Mouse (Mus musculus) forebrain, embryonic 10.5 days (tissue): Measurements from ENCODE around the gene Ston2. TPM values are rescaled to one million over a fixed set of nuclear protein-coding genes. Genes with fewer than 3 reads are reported as not detected.
"Not testable (repeated sequence)": the region's sequence is repeated elsewhere in the genome, so short reads cannot be mapped to it uniquely, and the experiment has no call there.

Experiments
- DNase-seq: peaks from one replicate; pipeline ENCODE4 v3.0.0-alpha.2; 2017; ENCODE audit warnings: low spot score; ENCODE audit errors: extremely low spot score
- H3K27ac ChIP-seq: fragments of 300-500 bp; sonication (generic); 2 replicates; pipeline ENCODE4 v1.5.1; 2016; ENCODE audit warnings: mild to moderate bottlenecking
- H3K27me3 ChIP-seq: fragments of 300-500 bp; sonication (generic); 2 replicates; pipeline ENCODE4 v1.6.1; 2016; ENCODE audit warnings: mild to moderate bottlenecking; ENCODE audit not compliant: poor library complexity, severe bottlenecking
- H3K36me3 ChIP-seq: fragments of 300-500 bp; sonication (generic); replicated peaks from 2 replicates; pipeline ENCODE4 v1.6.1; 2016; ENCODE audit warnings: mild to moderate bottlenecking, moderate library complexity
- H3K4me1 ChIP-seq: fragments of 300-500 bp; sonication (generic); 2 replicates; pipeline ENCODE4 v1.6.1; 2016
- H3K4me3 ChIP-seq: fragments of 300-500 bp; sonication (generic); 2 replicates; pipeline ENCODE4 v1.5.1; 2016; ENCODE audit warnings: mild to moderate bottlenecking, moderate library complexity
- H3K9me3 ChIP-seq: fragments of 300-500 bp; sonication (generic); 2 replicates; pipeline ENCODE4 v1.6.1; 2016; ENCODE audit warnings: mild to moderate bottlenecking, moderate library complexity
- WGBS: fragments of 180-500 bp; shearing (Covaris S2); methylation state at CpG from one replicate; pipeline ENCODE4 v1.1.7; 2016; 5-methylcytosine and 5-hydroxymethylcytosine counted together
- microRNA-seq: library from miRNA; unstranded; fragments of <30 nt; microRNA quantifications from one replicate; pipeline ENCODE4, GENCODE M21; 2017
- polyA plus RNA-seq: library from polyadenylated mRNA; unstranded; fragments of >200 nt; fragmentation: Nextera tagmentation; extraction: Ambion mirVana; gene quantifications from 2 replicates; pipeline ENCODE4 v1.2.1, GENCODE M21; 2016

The Ston2 gene
- polyA plus RNA-seq, 1 experiment from 2014 or later: 11.5 TPM

DNA sequence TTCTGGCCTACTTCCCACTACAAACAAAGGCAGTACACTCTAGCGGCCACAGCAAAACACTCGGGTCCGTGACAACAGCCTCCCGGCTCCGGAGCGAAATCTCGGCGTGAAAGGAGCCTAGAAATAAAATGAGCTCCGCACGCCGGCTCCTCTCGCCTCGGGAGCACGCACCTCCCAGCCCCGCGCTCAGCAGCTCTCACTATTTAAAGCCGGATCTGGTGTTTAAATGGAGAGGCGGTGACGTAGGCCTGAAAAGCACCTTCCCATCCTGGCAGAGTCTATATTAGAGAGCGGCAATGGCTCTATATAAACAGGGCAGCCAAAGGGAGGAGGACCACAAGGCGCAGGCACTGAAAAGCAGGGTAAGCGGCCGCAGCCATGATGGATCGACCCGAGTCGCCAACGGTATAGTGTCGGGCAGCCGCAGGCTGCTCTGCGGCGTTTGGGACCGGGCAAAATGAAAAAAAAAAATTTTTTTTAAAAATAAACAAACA, 200.0 kb downstream of the Ston2 start:
- Histone ChIP-seq H3K4me1 (peaks cover 40% of the 10 kb centered on the region), H3K9me3 (peaks cover 3% of the 10 kb centered on the region; the same call in 1 of the 2 replicates), H3K27me3 (no peaks in the 10 kb centered on the region), H3K27ac (peak overlapping the region; percentile 100), H3K4me3 (peak overlapping the region; percentile 89), H3K36me3 (peaks cover 34% of the 10 kb centered on the region)
- under 1% methylated on average over 32 of the region's 32 CpGs for WGBS
- peak; percentile 89 for DNase-seq

DNA sequence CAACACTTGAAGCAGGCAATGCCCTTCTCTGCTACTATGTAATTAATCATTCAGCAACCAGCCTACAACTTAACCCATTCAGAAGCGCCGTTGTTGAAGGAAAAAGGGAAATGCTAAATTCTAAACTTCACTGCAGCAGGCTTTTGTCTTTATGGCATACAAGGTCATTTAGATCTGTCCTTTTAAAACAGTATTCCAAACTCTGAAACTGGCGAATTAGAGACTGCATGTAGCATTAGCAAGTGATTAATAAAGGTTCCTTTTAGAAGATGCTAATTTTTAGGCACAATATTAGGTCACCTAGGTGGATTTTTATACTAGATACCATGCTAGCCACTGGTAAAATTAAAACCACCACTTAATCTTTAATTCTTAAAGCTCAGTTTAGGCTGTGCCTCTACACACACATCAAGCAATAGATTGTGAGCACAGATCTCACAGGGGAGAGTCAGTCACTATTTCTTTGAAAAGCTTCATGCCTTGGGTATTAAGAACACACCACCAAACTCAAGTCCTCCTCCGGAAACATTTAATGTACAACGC, 200.6 kb downstream of the Ston2 start:
- peak overlapping the region; percentile 100 for H3K27ac ChIP-seq
- no peak for DNase-seq
- no peaks in the 10 kb centered on the region for H3K27me3 ChIP-seq
- WGBS: 28% methylated on average over 5 of the region's 5 CpGs
- H3K4me3 ChIP-seq: peak overlapping the region; percentile 89
- peaks cover 46% of the 10 kb centered on the region for H3K4me1 ChIP-seq
- H3K9me3 ChIP-seq: peaks cover 3% of the 10 kb centered on the region; the same call in 1 of the 2 replicates
- H3K36me3 ChIP-seq: peaks cover 41% of the 10 kb centered on the region

DNA sequence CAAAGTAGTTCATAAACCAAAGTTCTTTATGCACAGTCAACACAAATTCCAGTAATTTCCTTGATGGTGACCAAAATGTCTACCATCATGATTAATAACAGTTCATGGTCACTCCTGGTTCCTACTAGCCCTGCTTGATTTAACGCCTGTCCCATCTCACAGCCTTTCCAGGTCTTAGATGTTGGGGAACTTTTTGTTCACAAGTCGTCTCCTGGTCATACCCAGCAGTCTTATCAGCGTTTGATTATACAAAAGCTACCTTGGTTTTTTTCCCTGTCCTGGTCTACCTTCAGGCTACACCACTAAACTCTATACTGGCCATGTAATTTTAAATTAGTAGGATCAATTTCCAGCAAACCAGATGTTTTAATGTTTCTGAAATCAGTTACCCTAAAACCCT, 201.1 kb downstream of the Ston2 start:
- peak overlapping the region; percentile 100; the same call in 1 of the 2 replicates for H3K27ac ChIP-seq
- H3K4me3 ChIP-seq: peak overlapping the region; percentile 89
- H3K36me3 ChIP-seq: peaks cover 46% of the 10 kb centered on the region
- H3K27me3 ChIP-seq: no peaks in the 10 kb centered on the region
- peaks cover 3% of the 10 kb centered on the region; the same call in 1 of the 2 replicates for H3K9me3 ChIP-seq
- H3K4me1 ChIP-seq: peaks cover 50% of the 10 kb centered on the region
- WGBS: 69% methylated on average over 3 of the region's 3 CpGs
- no peak for DNase-seq

DNA sequence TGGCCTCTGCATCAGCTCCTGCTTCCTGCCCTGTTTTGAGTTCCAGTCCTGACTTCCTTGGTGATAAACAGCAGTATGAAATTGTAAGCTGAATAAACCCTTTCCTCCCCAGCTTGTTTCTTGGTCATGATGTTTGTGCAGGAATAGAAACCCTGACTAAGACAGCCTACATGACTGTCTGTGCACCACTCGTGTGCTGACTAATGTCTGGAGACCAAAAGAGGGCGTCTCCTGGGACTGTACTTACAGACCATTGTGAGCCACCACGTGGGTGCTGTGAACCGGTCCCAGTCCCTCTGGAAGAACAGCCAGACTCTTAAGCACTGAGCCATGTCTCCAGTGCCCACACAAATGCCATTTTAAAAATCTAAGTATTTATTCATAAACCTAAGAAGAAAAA, 202.4 kb downstream of the Ston2 start:
- H3K9me3 ChIP-seq, H3K27ac ChIP-seq, DNase-seq, H3K27me3 ChIP-seq, H3K4me3 ChIP-seq: not testable (repeated sequence)
- peaks cover 43% of the 10 kb centered on the region for H3K4me1 ChIP-seq
- 95% methylated on average over 4 of the region's 4 CpGs for WGBS
- H3K36me3 ChIP-seq: peaks cover 58% of the 10 kb centered on the region

DNA sequence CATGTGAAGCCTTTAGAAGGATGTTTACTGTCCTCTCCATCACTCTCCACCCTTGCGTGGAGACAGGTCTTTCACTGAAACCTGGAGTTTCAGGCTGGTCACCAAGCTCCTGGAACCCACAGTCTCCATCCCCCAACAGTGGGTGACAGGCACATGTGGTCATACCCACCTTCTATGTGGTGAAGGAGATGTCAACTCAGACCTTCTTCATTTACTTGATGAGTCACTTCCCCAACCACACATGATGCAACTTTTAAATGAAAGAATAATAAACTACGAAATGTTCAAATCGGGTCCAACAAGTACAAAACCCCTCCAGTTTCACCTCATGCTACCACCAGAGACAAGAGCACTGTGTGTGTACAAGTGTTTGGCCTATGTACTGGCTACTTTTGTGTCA, 203.0 kb downstream of the Ston2 start:
- WGBS: 95% methylated on average over 3 of the region's 3 CpGs

DNA sequence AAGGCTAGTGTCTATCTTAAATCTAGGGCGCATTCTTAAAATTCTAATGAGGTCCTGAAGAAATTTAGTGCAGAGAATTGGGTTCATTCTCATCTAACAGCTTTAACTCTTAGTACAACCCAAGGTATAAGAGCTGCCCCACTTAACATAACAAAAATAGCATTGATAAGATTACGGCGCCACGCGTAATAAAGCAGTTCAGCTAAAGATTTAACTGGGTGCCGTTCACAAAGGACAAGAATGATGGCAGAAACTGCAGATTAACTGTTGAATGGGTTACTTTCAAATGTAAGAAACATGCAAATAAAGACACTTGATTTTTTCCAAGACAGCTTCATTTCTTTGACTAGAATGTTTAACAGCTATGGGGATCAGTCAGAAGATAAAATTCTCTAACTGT, 204.8 kb downstream of the Ston2 start:
- H3K27me3 ChIP-seq: no peaks in the 10 kb centered on the region
- 71% methylated on average over 6 of the region's 6 CpGs for WGBS
- H3K4me3 ChIP-seq: no peak overlapping the region
- peaks cover 41% of the 10 kb centered on the region for H3K4me1 ChIP-seq
- no peak for DNase-seq
- H3K9me3 ChIP-seq: peaks cover 3% of the 10 kb centered on the region; the same call in 1 of the 2 replicates
- no peak overlapping the region for H3K27ac ChIP-seq
- peaks cover 81% of the 10 kb centered on the region for H3K36me3 ChIP-seq

More for the DNA sequence above, 203.0 kb downstream of the Ston2 start:
- Histone ChIP-seq H3K4me1 (peaks cover 41% of the 10 kb centered on the region), H3K9me3 (peaks cover 3% of the 10 kb centered on the region; the same call in 1 of the 2 replicates), H3K4me3 (no peak overlapping the region), H3K27ac (no peak overlapping the region), H3K27me3 (no peaks in the 10 kb centered on the region), H3K36me3 (peaks cover 64% of the 10 kb centered on the region)
- no peak for DNase-seq

Small RNA genes lying within 50 kb of the gene (microRNA-seq; reads per million reads assigned to microRNA genes)
- gene Gm22015: not detected

Other genes with a start within 250 kb of the Ston2 start
- 67.1 and 68.5 TPM in 2 replicates for gene Gtf2a1, start 197.9 kb downstream of the Ston2 start, polyA plus RNA-seq
- 60.7 and 61.5 TPM in 2 replicates for gene Sel1l, start 60.8 kb upstream of the Ston2 start, polyA plus RNA-seq